Mouse (Mus musculus) heart, postnatal 14 days (tissue): ENCODE measurements around the gene Gjb6. TPM values are rescaled to one million over a fixed set of nuclear protein-coding genes. Genes with fewer than 3 reads are reported as not detected.
A peak's percentile ranks its signal among the peaks of the same experiment; 100 is the strongest.

Source experiments
- DNase-seq, 2 experiments: peaks; one replicate each; pipeline ENCODE4 v3.0.0; 2021 to 2022
- intact Hi-C: fragments of 180-260 bp; cut with DNase I; formaldehyde crosslinking; loops from one replicate; pipeline ENCODE4 v1.15.1; 2025
- long read RNA-seq, 2 experiments: library from polyadenylated mRNA; stranded (forward); transcript quantifications; one replicate each; pipeline ENCODE4 v2.0.0; 2021
- total RNA-seq, 2 experiments: library from RNA; stranded (reverse); gene quantifications; 2 replicates each; pipeline ENCODE4 v1.2.3; 2021

The Gjb6 gene
- not detected for total RNA-seq
- long read RNA-seq, experiment 1 = 0 reads
- long read RNA-seq, experiment 2 = 0 reads

- DNase-seq = no peak
- intact Hi-C loops = no loop called here
Measured at GRCm38 (mm10) chr14:57133161-57133661, at the start of gene Gjb6. TSS of gene Gjb6 (minus strand) at chr14:57133611.

GRCm38 (mm10) chr14:57165493-57165892, 32.1 kb upstream of the Gjb6 start:
- intact Hi-C loops = no loop called here
- DNase-seq = no peak

- peak in 1 of 2 experiments; percentile 2 for DNase-seq
- intact Hi-C loops = no loop called here
Measured at GRCm38 (mm10) chr14:57161833-57162232, 28.4 kb upstream of the Gjb6 start.

GRCm38 (mm10) chr14:57161201-57161600, 27.8 kb upstream of the Gjb6 start:
- intact Hi-C loops = no loop called here
- DNase-seq = peak; percentile 64 to 75

DNA sequence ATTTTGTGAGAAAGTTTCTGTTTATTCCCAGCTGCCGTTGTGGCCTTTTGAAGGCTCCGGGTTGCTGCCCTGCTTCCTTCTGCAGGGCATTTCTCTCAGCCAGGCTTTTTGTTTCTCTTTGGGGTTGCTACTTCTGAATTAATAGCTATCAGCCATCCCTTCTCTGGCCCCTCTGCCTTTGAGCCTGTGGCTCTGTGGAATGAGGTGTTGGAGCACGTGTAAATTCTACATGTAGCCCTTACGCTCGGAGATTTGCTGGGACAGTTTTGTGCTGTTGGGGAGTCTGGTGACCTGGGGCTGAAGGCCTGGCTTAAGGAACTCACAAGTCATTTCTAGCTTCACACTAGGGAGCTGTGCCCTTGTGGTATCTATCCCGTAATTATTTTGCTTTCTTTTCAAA, 21.5 kb upstream of the Gjb6 start:
- intact Hi-C loops = no loop called here
- no peak for DNase-seq

DNA sequence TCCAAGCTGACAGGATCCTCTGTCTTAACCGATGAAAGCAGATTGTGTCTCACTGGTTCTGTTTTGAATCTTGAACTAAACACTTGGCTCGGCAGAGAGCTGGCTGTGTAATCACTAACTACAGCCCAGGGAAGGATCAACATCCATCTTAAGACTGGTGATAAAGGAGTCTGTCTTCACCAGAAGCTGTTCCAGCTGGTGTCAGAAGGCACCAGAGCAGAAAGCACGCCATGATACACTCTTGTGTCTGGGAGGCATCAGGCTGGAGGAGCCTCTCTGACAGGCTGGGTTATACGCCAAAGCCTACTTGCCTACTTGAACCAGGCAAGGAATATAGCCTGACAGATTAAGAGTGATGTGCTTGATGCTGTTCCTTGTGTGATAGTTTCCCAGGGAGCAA, 12.3 kb upstream of the Gjb6 start:
- intact Hi-C loops = no loop called here
- DNase-seq = no peak

DNA sequence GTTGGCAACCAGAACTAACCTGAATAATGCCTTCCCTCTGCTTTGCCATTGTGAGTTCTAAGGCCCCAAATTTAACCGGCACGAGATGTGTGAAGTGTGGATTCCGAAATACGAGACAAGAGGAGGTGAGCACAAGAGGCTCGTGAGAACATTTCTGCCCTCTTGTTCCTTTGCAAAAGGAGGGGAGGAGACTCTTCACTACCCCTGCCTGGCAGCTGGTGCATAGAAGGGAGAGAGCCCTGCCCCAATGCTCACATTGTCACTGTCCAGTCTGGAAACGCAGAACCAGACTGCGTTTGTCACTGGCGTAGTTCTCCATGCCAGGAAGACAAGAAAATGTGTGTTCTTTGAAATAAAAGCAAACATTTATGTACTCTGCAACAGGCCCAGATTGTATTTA, 1.9 kb upstream of the Gjb6 start:
- no peak for DNase-seq
- intact Hi-C loops = no loop called here

GRCm38 (mm10) chr14:57127383-57127782, 6.0 kb downstream of the Gjb6 start:
- no peak for DNase-seq
- intact Hi-C loops = no loop called here

DNA sequence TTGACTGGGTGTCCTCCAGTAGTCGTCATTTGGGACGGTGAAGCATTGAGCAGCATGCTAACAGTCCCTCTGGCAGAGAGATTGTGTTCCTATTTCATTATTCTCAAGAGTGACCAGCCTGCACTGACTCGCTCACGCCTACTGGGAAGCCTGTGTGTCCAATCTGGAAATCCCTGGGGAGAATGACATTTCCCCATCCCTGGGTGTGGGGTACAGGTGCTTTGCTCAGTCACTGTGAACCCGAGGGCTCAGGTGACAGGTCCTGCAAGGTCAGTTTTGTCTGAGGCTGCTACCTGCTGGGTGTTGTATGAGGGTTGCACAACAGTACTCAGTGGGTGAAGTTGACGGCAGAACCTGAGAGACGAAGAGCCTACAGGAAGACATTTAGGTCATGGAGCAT, 11.1 kb downstream of the Gjb6 start:
- intact Hi-C loops = no loop called here
- DNase-seq = no peak

GRCm38 (mm10) chr14:57115823-57116544, 17.4 kb downstream of the Gjb6 start, which contains the start of gene Gm4491:
TSS of gene Gm4491 (minus strand) at chr14:57115883.
- no peak for DNase-seq
- intact Hi-C loops = no loop called here

GRCm38 (mm10) chr14:57109194-57109593, 24.2 kb downstream of the Gjb6 start:
- DNase-seq = peak; percentile 34 to 61
- intact Hi-C loops = loop anchor here (1.0 to 5.0 kb wide), 2 partner anchors 253 to 298 kb away; no protein-coding TSS in a partner anchor

- intact Hi-C loops = loop anchor here (5.0 kb wide), 1 partner anchor 299 kb away; no protein-coding TSS in a partner anchor
- DNase-seq = no peak
Measured at GRCm38 (mm10) chr14:57107916-57108315, 25.5 kb downstream of the Gjb6 start.

DNA sequence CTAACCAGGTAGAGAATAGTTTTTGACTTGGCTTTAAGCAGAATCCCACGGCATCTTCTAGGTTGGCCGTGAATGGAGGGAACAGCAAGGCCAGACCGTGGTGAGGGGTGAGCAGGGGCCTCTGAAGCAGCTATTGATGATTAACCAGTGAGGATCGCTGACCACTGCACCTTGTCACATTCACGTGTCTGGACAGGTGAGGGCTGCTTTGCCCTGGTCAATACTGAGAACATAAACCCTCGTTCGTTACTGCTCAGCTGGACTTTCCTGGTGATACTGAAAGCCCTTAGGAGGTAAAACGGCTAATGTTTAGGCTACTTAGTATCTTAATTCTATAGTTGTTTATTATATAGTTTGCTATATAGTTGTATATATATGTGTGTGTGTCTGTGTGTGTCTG, 26.3 kb downstream of the Gjb6 start:
- intact Hi-C loops = loop anchor here (5.0 kb wide), 1 partner anchor 300 kb away; no protein-coding TSS in a partner anchor
- no peak for DNase-seq

GRCm38 (mm10) chr14:57105721-57106120, 27.7 kb downstream of the Gjb6 start:
- intact Hi-C loops = loop anchor here (5.0 kb wide), 1 partner anchor 302 kb away; no protein-coding TSS in a partner anchor
- no peak for DNase-seq

DNA sequence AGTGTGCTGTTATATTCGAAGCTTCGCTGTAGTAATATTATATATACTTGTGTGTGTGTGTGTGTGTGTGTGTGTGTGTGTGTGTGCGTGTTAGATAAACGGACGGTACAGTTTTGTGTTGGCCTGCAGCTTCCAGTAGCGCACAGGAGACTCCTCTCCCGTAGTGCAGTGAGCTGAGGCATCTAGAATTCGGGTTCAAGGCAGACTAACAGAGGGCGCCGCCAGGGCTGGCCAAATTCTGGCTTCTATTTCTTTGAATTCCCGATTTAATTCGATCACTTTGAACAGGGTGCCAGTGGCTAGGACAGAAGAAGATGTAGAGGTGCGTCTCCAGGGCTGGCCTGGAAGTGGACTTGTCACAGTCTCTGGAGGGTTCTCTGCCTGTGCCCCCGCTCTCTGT, 28.3 kb downstream of the Gjb6 start:
- DNase-seq = no peak
- intact Hi-C loops = loop anchor here (5.0 kb wide), 1 partner anchor 302 kb away; no protein-coding TSS in a partner anchor

- DNase-seq = peak; percentile 22 to 37
- intact Hi-C loops = loop anchor here (5.0 kb wide), 1 partner anchor 303 kb away; no protein-coding TSS in a partner anchor
Measured at GRCm38 (mm10) chr14:57104106-57105023, 29.0 kb downstream of the Gjb6 start, which contains the start of gene Gjb2. TSS of gene Gjb2 (minus strand) at chr14:57104702.

DNA sequence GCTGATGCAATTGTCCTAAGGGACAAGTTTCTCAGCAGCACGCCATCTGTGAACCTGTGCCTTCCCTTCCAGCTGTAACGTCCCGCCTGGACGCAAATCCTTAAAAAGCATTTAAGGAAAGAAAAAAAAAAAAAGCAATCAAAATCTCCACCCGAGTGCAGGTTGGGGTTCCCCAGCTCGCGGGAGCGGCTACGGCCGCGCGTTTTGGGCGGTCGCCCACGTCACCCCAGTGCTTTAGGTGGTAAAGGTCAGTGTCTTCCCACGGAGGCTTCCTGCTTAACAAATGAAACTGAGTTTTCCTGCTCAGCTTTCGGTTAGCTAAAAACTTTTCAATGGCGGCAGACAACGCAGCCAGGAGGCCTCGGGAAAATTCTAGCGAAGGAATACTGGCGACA, 29.7 kb downstream of the Gjb6 start:
- DNase-seq = no peak
- intact Hi-C loops = no loop called here

- intact Hi-C loops = no loop called here
- no peak for DNase-seq
Measured at GRCm38 (mm10) chr14:57103121-57103520, 30.3 kb downstream of the Gjb6 start.

DNA sequence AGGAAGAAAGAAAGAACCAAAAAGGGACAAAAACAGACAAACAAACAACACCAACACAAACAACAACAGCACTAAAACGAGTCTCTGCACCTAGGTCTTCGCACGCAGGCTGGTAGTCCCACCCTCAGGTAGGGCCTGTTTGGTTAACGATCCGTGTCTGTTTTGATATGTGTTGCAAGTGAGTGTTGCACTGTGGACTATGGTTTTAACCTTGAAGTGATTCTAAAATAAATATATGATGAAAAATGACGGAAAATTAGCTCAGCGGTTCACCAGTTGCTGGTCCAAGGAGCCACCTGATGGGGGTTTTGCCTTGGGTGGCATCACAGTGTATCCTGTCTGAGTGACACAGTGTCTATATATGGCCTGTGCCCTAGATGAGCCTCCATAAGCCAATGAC, 31.8 kb downstream of the Gjb6 start:
- DNase-seq = no peak
- intact Hi-C loops = no loop called here

DNA sequence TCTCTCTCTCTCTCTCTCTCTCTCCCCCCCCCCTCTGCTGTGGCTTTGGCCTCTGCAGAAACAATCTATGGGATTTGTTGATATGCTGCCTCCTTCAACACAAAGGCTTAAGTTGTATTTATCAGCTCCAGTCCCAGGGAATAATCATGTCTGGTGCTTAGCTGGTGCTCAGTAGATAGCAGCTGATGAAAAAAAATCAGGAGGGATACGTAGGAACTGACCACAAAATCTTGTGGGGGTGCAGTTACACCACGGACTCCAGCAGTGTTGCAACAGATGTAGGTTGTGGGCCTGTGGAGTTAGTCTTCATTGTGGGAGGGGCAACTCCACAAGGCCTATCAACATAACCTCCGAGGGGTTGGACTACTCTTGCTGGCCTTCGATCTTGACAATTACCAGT, 37.6 kb downstream of the Gjb6 start:
- intact Hi-C loops = no loop called here
- DNase-seq = no peak

DNA sequence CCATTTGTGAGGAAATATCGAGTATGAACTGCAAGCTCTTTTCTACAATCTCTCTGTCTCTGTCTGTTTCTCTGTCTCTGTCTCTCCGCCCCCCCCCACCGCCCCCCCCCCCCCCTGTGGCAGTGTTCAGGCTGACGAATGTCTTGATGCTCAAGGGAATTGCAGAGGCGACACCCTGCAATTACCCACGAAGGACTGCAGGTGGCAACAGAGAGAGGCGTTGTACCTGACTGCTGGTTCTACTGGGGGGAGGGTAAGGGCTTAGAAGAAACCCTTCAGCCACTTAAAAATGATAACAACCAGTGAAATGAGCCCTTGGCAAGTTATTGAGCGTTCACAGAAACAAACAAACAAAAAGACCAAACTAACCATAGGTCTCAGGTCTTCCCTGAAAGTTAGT, 40.4 kb downstream of the Gjb6 start:
- peak; percentile 27 to 59 for DNase-seq
- intact Hi-C loops = no loop called here
